Mouse (Mus musculus): ENCODE results near the gene Ptf1a. TPM values are rescaled to one million over a fixed set of nuclear protein-coding genes. Genes with fewer than 3 reads are reported as not detected.

Ptf1a gene
- polyA plus RNA-seq, 1 experiment from 2014 or later: 0.32 TPM

GRCm38 (mm10) chr2:19423086-19423485, 22.4 kb upstream of the Ptf1a start:
- ATAC-seq (ENCODE audit: low read depth): no peak

DNA sequence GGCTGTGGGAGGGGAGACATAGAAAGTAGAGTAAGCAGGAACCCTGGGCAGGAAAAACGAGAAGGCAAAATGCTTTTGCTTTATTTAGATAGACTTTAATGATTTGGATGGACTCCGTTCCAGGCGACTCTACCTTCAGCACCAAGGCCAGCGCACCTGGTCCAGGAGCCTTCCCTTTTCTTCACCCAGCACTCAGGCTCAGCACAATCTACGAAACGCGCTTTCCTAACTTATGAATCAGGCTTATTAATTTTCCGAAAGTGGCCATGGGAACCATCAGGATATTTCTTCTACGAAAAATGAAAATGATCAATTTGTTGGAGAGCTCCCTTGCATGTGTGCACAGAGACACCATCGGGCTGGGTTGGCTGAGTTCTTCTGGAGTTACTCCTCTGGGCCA, 16.4 kb upstream of the Ptf1a start:
- H3K9ac ChIP-seq (ENCODE audit: low read depth, low read length): no peak overlapping the region
- no peaks in the 10 kb centered on the region for H3K9me3 ChIP-seq (replicated peaks; ENCODE audit: control insufficient read depth, low read length)
- no peaks in the 10 kb centered on the region for H3K36me3 ChIP-seq (ENCODE audit: control insufficient read depth, insufficient read depth)
- no peak overlapping the region for H3K27ac ChIP-seq (ENCODE audit: low read length)
- no peaks in the 10 kb centered on the region for H3K4me1 ChIP-seq (ENCODE audit: control insufficient read depth, low read depth, low read length)
- H3K27me3 ChIP-seq (ENCODE audit: control insufficient read depth, insufficient read depth, low read depth, low read length): peaks cover 48% of the 10 kb centered on the region
- H3K4me3 ChIP-seq (ENCODE audit: low read depth, low read length): no peak overlapping the region
- 4% methylated on average over 10 of the region's 10 CpGs for WGBS (ENCODE audit: insufficient replicate concordance)
- no peak overlapping the region for H3K4me2 ChIP-seq (ENCODE audit: low read depth, low read length)
- no peak for ATAC-seq (ENCODE audit: low read depth)

More at GRCm38 (mm10) chr2:19423086-19423485, 22.4 kb upstream of the Ptf1a start:
- Histone ChIP-seq H3K36me3 (ENCODE audit: control insufficient read depth, insufficient read depth) (no peaks in the 10 kb centered on the region), H3K27ac (ENCODE audit: low read length) (no peak overlapping the region), H3K4me1 (ENCODE audit: control insufficient read depth, low read depth, low read length) (no peaks in the 10 kb centered on the region), H3K9ac (ENCODE audit: low read depth, low read length) (no peak overlapping the region), H3K4me3 (ENCODE audit: low read depth, low read length) (no peak overlapping the region), H3K27me3 (ENCODE audit: control insufficient read depth, insufficient read depth, low read depth, low read length) (0 out of 2 replicates have a peak, but pooled peaks cover 2% of the 10 kb centered on the region), H3K4me2 (ENCODE audit: low read depth, low read length) (no peak overlapping the region), H3K9me3 (replicated peaks; ENCODE audit: control insufficient read depth, low read length) (no peaks in the 10 kb centered on the region)
- WGBS (ENCODE audit: insufficient replicate concordance): 66% methylated on average over 6 of the region's 6 CpGs

- no peaks in the 10 kb centered on the region for H3K36me3 ChIP-seq (ENCODE audit: control insufficient read depth, insufficient read depth)
- peaks cover 48% of the 10 kb centered on the region for H3K27me3 ChIP-seq (ENCODE audit: control insufficient read depth, insufficient read depth, low read depth, low read length)
- H3K4me1 ChIP-seq (ENCODE audit: control insufficient read depth, low read depth, low read length): no peaks in the 10 kb centered on the region
- no peak overlapping the region for H3K4me2 ChIP-seq (ENCODE audit: low read depth, low read length)
- H3K27ac ChIP-seq (ENCODE audit: low read length): no peak overlapping the region
- H3K4me3 ChIP-seq (ENCODE audit: low read depth, low read length): no peak overlapping the region
- H3K9me3 ChIP-seq (replicated peaks; ENCODE audit: control insufficient read depth, low read length): no peaks in the 10 kb centered on the region
- no peak for ATAC-seq (ENCODE audit: low read depth)
- H3K9ac ChIP-seq (ENCODE audit: low read depth, low read length): no peak overlapping the region
- 6% methylated on average over 31 of the region's 31 CpGs for WGBS (ENCODE audit: insufficient replicate concordance)
Measured at GRCm38 (mm10) chr2:19429691-19430690, 15.5 kb upstream of the Ptf1a start.

DNA sequence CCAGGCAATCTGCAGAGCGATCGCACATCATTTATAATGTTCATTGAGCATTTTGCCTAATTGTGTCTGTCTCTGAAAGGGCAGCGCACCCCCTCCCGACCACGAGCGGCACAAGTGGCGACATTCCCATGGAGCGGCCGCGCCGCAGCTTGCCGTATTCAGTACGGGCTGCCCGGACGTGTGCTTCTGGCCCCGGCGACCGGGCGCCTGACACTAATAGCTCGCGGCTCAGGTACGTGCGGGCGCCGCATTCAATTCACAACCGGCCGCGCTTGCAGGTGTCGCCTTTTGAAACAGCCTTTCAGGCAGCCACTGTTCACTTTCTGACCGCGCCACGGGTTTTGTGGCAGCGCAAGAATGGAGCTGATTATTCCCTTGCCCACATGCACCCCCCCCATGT, 14.7 kb upstream of the Ptf1a start:
- ATAC-seq (ENCODE audit: low read depth): no peak
- Histone ChIP-seq H3K4me1 (ENCODE audit: control insufficient read depth, low read depth, low read length) (no peaks in the 10 kb centered on the region), H3K36me3 (ENCODE audit: control insufficient read depth, insufficient read depth) (no peaks in the 10 kb centered on the region), H3K27me3 (ENCODE audit: control insufficient read depth, insufficient read depth, low read depth, low read length) (peaks cover 45% of the 10 kb centered on the region), H3K9ac (ENCODE audit: low read depth, low read length) (no peak overlapping the region), H3K27ac (ENCODE audit: low read length) (no peak overlapping the region), H3K9me3 (replicated peaks; ENCODE audit: control insufficient read depth, low read length) (no peaks in the 10 kb centered on the region), H3K4me2 (ENCODE audit: low read depth, low read length) (no peak overlapping the region), H3K4me3 (ENCODE audit: low read depth, low read length) (no peak overlapping the region)
- 2% methylated on average over 33 of the region's 33 CpGs for WGBS (ENCODE audit: insufficient replicate concordance)

GRCm38 (mm10) chr2:19431186-19431585, 14.3 kb upstream of the Ptf1a start:
- H3K9me3 ChIP-seq (replicated peaks; ENCODE audit: control insufficient read depth, low read length): no peaks in the 10 kb centered on the region
- no peak overlapping the region for H3K4me2 ChIP-seq (ENCODE audit: low read depth, low read length)
- no peak overlapping the region for H3K4me3 ChIP-seq (ENCODE audit: low read depth, low read length)
- H3K27me3 ChIP-seq (ENCODE audit: control insufficient read depth, insufficient read depth, low read depth, low read length): peaks cover 45% of the 10 kb centered on the region
- ATAC-seq (ENCODE audit: low read depth): no peak
- H3K9ac ChIP-seq (ENCODE audit: low read depth, low read length): no peak overlapping the region
- no peaks in the 10 kb centered on the region for H3K4me1 ChIP-seq (ENCODE audit: control insufficient read depth, low read depth, low read length)
- no peaks in the 10 kb centered on the region for H3K36me3 ChIP-seq (ENCODE audit: control insufficient read depth, insufficient read depth)
- WGBS (ENCODE audit: insufficient replicate concordance): 1% methylated on average over 18 of the region's 18 CpGs
- H3K27ac ChIP-seq (ENCODE audit: low read length): no peak overlapping the region

GRCm38 (mm10) chr2:19431614-19432323, 13.7 kb upstream of the Ptf1a start:
- no peaks in the 10 kb centered on the region for H3K4me1 ChIP-seq (ENCODE audit: control insufficient read depth, low read depth, low read length)
- no peak overlapping the region for H3K4me2 ChIP-seq (ENCODE audit: low read depth, low read length)
- H3K4me3 ChIP-seq (ENCODE audit: low read depth, low read length): no peak overlapping the region
- H3K27ac ChIP-seq (ENCODE audit: low read length): no peak overlapping the region
- H3K27me3 ChIP-seq (ENCODE audit: control insufficient read depth, insufficient read depth, low read depth, low read length): peaks cover 45% of the 10 kb centered on the region
- H3K9me3 ChIP-seq (replicated peaks; ENCODE audit: control insufficient read depth, low read length): no peaks in the 10 kb centered on the region
- no peak for ATAC-seq (ENCODE audit: low read depth)
- H3K9ac ChIP-seq (ENCODE audit: low read depth, low read length): no peak overlapping the region
- 5% methylated on average over 41 of the region's 41 CpGs for WGBS (ENCODE audit: insufficient replicate concordance)
- no peaks in the 10 kb centered on the region for H3K36me3 ChIP-seq (ENCODE audit: control insufficient read depth, insufficient read depth)

- no peak overlapping the region for H3K4me2 ChIP-seq (ENCODE audit: low read depth, low read length)
- no peak for ATAC-seq (ENCODE audit: low read depth)
- no peaks in the 10 kb centered on the region for H3K9me3 ChIP-seq (replicated peaks; ENCODE audit: control insufficient read depth, low read length)
- H3K9ac ChIP-seq (ENCODE audit: low read depth, low read length): no peak overlapping the region
- H3K4me3 ChIP-seq (ENCODE audit: low read depth, low read length): no peak overlapping the region
- H3K36me3 ChIP-seq (ENCODE audit: control insufficient read depth, insufficient read depth): no peaks in the 10 kb centered on the region
- WGBS (ENCODE audit: insufficient replicate concordance): 2% methylated on average over 9 of the region's 9 CpGs
- H3K27ac ChIP-seq (ENCODE audit: low read length): no peak overlapping the region
- H3K27me3 ChIP-seq (ENCODE audit: control insufficient read depth, insufficient read depth, low read depth, low read length): peaks cover 57% of the 10 kb centered on the region
- no peaks in the 10 kb centered on the region for H3K4me1 ChIP-seq (ENCODE audit: control insufficient read depth, low read depth, low read length)
Measured at GRCm38 (mm10) chr2:19444346-19444745, 1.1 kb upstream of the Ptf1a start.

GRCm38 (mm10) chr2:19445871-19446501, 523 bp downstream of the Ptf1a start:
- ATAC-seq (ENCODE audit: low read depth): no peak
- no peak overlapping the region for H3K27ac ChIP-seq (ENCODE audit: low read length)
- WGBS (ENCODE audit: insufficient replicate concordance): 1% methylated on average over 65 of the region's 67 CpGs
- H3K27me3 ChIP-seq (ENCODE audit: control insufficient read depth, insufficient read depth, low read depth, low read length): peaks cover 74% of the 10 kb centered on the region
- no peak overlapping the region for H3K4me2 ChIP-seq (ENCODE audit: low read depth, low read length)
- H3K4me3 ChIP-seq (ENCODE audit: low read depth, low read length): no peak overlapping the region
- no peaks in the 10 kb centered on the region for H3K4me1 ChIP-seq (ENCODE audit: control insufficient read depth, low read depth, low read length)
- H3K9ac ChIP-seq (ENCODE audit: low read depth, low read length): no peak overlapping the region
- H3K36me3 ChIP-seq (ENCODE audit: control insufficient read depth, insufficient read depth): no peaks in the 10 kb centered on the region
- H3K9me3 ChIP-seq (replicated peaks; ENCODE audit: control insufficient read depth, low read length): no peaks in the 10 kb centered on the region
